Mouse (Mus musculus): ENCODE data around the gene Fkbp8.
A peak's percentile ranks its signal among the peaks of the same experiment; 100 is the strongest.

Fkbp8 gene

DNA sequence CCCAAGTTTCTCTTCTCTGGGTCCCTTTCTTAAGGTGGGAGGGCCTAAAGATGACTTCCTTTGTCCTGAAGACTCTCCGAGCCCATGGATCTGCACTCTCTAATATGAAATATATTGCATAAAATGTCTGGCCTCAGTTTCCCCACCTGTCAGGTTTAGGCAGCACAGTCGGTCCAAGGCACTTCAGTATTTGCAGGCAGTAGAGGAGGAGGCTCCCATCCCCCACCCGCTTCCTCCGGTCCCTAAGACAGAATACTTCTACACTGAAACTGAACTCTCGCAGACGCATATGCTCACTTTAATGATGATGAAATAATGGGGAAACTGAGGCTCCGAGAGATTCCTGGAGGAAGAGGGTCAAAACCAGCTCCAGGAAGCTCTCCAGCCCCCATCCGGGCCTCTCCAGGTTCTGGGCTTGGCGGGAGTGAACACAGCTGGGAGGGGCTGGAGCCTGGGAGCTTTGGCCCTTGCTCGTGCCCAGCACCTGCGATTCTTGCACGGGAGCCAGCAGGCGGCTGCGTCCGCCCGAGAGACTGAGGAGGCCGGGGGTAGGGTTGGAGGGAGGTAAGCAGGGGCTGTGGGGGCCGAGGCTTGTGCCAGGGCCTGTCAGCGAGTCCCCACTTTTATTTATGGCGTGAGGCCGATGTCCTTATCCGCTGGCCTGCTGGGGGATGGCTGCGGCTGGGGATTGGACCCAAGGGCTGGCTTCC, 25.5 kb upstream of the Fkbp8 start:
- DNase-seq (ENCODE audit: low read depth, low spot score) = no peak

DNA sequence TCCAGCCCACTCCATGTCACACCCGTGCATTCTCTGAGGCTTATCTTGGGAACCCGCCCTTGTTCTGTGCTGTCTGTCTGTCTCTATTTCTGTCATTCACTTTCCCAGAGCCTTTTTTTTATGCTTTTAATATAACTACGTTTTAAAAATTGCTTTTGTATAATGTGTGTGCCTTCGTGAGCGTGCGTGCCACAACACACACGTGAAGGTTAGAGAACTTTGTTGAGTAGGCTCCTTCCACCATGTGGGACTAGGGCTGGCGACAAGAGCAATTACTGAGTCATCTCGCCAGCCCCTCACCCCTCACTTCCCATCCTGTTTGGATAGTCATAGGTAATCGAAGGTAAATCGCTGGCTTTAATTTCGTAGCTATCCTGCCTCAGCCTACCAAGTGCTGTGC, 25.0 kb upstream of the Fkbp8 start:
- DNase-seq (ENCODE audit: low read depth, low spot score) = no peak

DNA sequence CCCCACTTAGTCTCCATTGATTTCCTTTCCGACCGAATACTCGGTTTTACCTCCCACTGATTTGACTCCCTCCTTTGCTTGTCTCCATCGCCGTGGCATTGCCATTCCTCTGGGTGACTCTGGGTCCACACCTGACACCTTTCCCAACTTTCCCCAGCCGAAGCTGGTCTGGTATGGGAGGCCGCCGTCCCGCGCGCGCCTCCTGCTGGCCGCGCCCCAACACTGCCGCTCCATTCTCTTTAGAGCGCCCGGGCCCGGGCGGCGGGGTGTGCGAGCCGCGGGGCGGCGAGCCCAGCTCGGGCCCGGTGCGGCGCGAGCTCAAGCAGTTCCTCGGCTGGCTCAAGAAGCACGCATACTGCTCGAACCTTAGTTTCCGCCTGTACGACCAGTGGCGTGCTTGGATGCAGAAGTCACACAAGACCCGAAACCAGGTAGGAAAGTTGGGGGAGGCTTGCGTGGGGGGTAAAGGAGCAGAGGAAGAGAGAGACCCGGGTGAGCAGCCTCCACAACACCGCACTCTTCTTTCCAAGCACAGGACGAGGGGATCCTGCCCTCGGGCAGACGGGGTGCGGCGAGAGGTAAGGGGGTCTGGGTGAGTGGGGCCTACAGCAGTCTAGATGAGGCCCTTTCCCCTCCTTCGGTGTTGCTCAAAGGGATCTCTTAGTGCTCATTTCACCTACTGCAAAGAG, 24.3 kb upstream of the Fkbp8 start:
- DNase-seq (ENCODE audit: low read depth, low spot score) = peak; percentile 72

DNA sequence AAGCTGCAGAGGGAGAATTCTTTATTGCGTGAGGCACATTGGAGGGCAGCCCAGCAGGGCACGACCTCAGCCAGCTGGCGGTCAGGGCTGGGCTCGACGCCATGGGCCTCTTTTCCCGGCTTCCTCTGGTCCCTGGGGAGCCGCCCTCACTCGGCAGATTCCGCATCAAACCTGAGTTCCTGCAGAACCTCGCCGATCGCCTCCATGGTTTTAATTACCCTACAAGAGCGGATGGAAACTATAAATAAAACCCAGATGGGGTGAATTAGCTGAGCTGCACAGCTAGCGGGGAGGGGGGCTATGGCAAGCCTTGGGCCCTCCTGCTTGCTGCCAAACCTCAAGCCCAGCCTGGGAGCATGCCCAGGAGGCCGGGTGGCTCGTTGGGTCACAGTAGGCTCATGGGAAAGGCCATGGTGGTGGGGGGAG, 23.2 kb upstream of the Fkbp8 start:
- DNase-seq (ENCODE audit: low read depth, low spot score) = no peak

- DNase-seq (ENCODE audit: low read depth, low spot score) = peak; percentile 76
Observed at GRCm38 (mm10) chr8:70504851-70505250, 22.7 kb upstream of the Fkbp8 start.

- DNase-seq (ENCODE audit: low read depth, low spot score) = no peak
Observed at GRCm38 (mm10) chr8:70505698-70506327, 21.7 kb upstream of the Fkbp8 start.

GRCm38 (mm10) chr8:70506328-70507026, 21.0 kb upstream of the Fkbp8 start, which contains the start of gene Rex1bd:
Gene Rex1bd (minus strand): TSS chr8:70506752.
- DNase-seq (ENCODE audit: low read depth, low spot score) = peak; percentile 99

GRCm38 (mm10) chr8:70507027-70507393, 20.5 kb upstream of the Fkbp8 start:
- DNase-seq (ENCODE audit: low read depth, low spot score) = no peak

- DNase-seq (ENCODE audit: low read depth, low spot score) = no peak
Observed at GRCm38 (mm10) chr8:70509281-70509952, 18.1 kb upstream of the Fkbp8 start.

- peak; percentile 97 for DNase-seq (ENCODE audit: low read depth, low spot score)
Observed at GRCm38 (mm10) chr8:70510228-70510915, 17.2 kb upstream of the Fkbp8 start, which contains the start of gene Uba52. Gene Uba52 (minus strand): TSS chr8:70510801.

DNA sequence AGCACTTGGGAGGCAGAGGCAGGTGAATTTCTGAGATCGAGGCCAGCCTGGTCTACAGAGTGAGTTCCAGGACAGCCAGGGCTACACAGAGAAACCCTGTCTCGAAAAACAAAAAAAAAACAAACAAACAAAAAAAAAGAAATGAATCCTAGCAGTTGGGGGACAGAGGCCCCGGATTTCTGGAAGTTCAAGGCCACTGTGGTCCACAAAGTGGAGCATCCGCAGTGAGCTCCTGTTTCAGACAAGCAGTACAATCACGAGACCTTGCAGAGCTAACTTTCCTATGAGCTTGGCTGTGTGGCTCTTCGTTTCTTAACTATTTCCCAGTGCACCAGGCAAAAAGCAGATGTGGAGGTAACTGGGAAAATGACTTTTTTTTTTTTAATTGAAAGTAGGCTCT, 16.4 kb upstream of the Fkbp8 start:
- peak; percentile 39 for DNase-seq (ENCODE audit: low read depth, low spot score)

- peak; percentile 51 for DNase-seq (ENCODE audit: low read depth, low spot score)
Observed at GRCm38 (mm10) chr8:70511770-70512169, 15.8 kb upstream of the Fkbp8 start.

GRCm38 (mm10) chr8:70512253-70512903, 15.1 kb upstream of the Fkbp8 start:
- DNase-seq (ENCODE audit: low read depth, low spot score) = peak; percentile 75

DNA sequence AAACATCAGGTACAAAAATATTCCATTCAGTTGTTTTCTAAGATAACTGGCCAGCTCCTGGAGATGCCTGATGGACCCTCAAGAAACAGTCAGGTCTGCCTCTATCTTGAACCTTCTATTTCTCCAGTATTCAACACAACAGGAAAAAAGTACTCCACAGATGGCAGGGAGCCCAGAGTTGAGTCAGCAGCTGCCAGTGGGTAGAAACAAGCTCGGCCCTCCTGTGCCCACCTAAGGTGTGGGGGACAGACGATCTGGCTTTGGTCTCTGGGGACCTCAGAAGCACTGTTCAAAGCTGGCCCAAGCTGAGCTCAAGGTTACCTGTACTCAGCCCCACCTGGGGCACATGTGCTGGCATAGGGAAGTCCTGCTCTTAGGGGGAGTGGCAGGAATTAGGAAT, 14.1 kb upstream of the Fkbp8 start:
- no peak for DNase-seq (ENCODE audit: low read depth, low spot score)

DNA sequence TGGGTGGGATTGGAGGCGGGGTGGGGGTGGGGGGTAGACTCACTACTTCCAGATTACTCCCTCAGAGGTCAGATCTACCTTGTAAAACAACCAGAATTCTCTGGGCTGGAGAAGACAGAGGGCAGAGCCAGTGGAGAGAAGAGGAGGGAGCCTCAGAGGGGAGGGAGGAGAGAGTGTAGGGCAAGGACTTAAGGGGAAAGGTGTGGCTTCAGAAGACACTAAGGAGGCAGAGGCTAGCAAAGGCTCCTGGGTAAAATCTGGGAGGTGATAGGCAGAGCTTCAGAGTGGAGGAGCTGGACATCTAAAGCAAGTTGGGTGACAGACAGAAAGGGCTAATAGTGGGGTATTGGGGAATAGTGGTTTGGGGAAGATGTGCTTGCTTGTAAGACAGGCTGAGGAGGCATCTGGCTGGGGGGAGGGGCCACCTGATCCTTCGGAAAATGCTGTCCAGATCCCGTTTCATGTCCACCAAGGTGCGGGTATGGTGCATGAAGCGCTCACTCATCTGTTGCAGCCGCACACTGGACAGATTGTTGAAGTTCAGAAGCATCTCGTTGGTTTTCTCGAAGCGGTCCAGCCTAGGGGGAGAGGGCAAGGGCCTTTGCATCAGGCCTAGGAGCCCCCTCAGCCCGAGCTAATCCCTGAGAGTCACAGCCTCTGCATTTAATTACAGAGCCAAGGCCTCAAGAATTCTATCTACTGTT, 9.4 kb upstream of the Fkbp8 start:
- no peak for DNase-seq (ENCODE audit: low read depth, low spot score)

DNA sequence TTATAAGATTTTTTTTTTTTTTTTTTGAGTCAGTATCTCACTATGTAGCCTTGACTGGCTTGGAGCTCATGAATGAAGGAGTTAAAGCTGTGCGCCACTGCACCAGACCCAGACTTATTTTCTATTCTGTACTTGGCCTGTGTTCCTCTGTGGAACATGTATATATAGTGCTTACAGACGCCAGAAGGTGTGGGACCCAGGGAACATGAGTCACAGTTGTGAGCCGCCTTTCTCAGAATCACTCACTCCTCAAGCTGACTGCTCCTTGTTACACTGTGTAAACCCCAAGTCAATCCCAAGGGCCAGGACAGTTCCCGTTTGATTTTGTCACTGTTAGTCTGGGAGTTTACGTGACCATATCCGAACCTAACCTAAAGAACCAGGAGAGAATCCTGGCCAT, 8.5 kb upstream of the Fkbp8 start:
- DNase-seq (ENCODE audit: low read depth, low spot score) = no peak

DNA sequence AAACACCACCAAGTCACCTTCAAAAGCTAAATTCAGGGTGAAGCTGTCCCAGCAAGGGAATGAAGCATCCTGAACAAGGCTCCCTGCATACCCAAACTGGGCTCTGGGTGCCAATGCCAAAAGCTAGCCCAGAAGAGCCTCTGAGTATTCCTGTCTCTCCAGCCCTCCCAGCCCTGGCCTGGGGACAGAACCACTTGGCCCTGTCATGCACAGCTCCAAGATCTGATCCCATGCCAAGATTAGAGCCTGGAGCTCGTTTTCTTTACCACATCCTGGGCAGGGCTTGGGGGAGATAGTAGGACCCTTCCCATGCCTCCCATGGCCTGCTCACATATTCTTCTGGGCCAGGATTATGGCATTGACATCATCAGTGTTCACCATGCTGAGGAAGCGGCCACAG, 7.9 kb upstream of the Fkbp8 start:
- DNase-seq (ENCODE audit: low read depth, low spot score) = no peak

GRCm38 (mm10) chr8:70522592-70523403, 4.7 kb upstream of the Fkbp8 start:
- peak; percentile 99 for DNase-seq (ENCODE audit: low read depth, low spot score)

DNA sequence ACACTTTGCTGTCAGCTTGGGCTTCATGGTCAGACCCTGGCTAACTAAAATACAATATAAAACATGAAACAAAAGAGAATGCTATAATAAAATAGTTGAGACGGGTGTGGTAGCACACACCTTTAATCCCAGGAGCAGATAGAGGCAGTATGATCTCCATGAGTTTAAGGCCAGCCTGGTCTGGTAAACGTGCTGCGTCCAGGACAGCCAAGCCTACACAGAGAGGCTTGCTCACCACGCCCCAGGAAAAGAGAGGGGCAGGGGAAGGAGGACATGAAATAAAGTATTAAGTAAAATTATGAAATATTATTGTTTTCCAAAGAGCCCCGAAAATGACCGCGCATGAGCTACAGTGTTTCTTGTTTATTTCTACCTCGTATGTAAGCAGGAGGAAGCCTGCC, 413 bp upstream of the Fkbp8 start:
- DNase-seq (ENCODE audit: low read depth, low spot score) = no peak

Measured in A20 (cell line).